In genomic region chr1:151303265-151303664, GRCm38 (mm10) we compare ENCODE assay signal across 15 mouse cellular contexts.
"Had no signal": no experiment of that assay in that cellular context is flagged by ENCODE, and none has a peak within 500 bp of the region (broad histone marks: within the 10 kb centered on the region; RNA-seq: fewer than 3 reads in every experiment).

No protein-coding gene starts in this region.

- H3K4me3 ChIP-seq: lung, embryonic 15.5 days; midbrain, embryonic 13.5 days; midbrain, embryonic 15.5 days; neural tube, embryonic 12.5 days; stomach, embryonic 15.5 days had no signal

- H3K4me2 ChIP-seq: lung, embryonic 15.5 days; midbrain, embryonic 11.5 days; midbrain, embryonic 13.5 days; midbrain, embryonic 15.5 days; neural tube, embryonic 12.5 days; stomach, embryonic 15.5 days had no signal

- H3K36me3 ChIP-seq: lung, embryonic 15.5 days; midbrain, embryonic 13.5 days; midbrain, embryonic 15.5 days; neural tube, embryonic 12.5 days; stomach, embryonic 15.5 days had no signal

- H3K9ac ChIP-seq: liver, postnatal 0 days; lung, embryonic 15.5 days; midbrain, embryonic 13.5 days; midbrain, embryonic 15.5 days; neural tube, embryonic 12.5 days; stomach, embryonic 15.5 days had no signal

- H3K9me3 ChIP-seq: lung, embryonic 15.5 days; midbrain, embryonic 13.5 days; midbrain, embryonic 15.5 days; neural tube, embryonic 12.5 days; stomach, embryonic 15.5 days had no signal

- DNase-seq: liver, postnatal 0 days; lung, adult 2 months; lung, postnatal 14 days; lung, postnatal 4 days; right cerebral cortex, postnatal 14 days; thymus, adult 18-20 months; thymus, postnatal 14 days; thymus, postnatal 36 days had no signal

- H3K4me1 ChIP-seq: lung, embryonic 15.5 days; midbrain, embryonic 13.5 days; neural tube, embryonic 12.5 days; stomach, embryonic 15.5 days had no signal

- H3K27me3 ChIP-seq: lung, embryonic 15.5 days; midbrain, embryonic 13.5 days; midbrain, embryonic 15.5 days; neural tube, embryonic 12.5 days; stomach, embryonic 15.5 days had no signal

- H3K27ac ChIP-seq: lung, embryonic 15.5 days; midbrain, embryonic 13.5 days; midbrain, embryonic 15.5 days; neural tube, embryonic 12.5 days; stomach, embryonic 15.5 days had no signal

- ATAC-seq: liver, postnatal 0 days; lung, postnatal 0 days; midbrain, embryonic 13.5 days; midbrain, embryonic 15.5 days had no signal
